Mouse (Mus musculus) CH12F3 (cell line): ENCODE measurements around the gene Zfp354c.

ENCODE experiments used
- in situ Hi-C: fragments of 300-500 bp; cut with MboI; formaldehyde crosslinking; loops from 2 replicates; pipeline ENCODE4 v1.14.3; 2020; ENCODE audit warnings: low sequenced_read_pairs

The Zfp354c gene

GRCm38 (mm10) chr11:50827010-50827953 is at the start of gene Zfp354c:
TSS of gene Zfp354c (minus strand) at chr11:50827724.
- in situ Hi-C loops, result no loop called here

GRCm38 (mm10) chr11:50850989-50851601 is 23.6 kb upstream of the Zfp354c start:
- in situ Hi-C loops, result no loop called here

- in situ Hi-C loops, result no loop called here
Measured at GRCm38 (mm10) chr11:50850177-50850735, 22.7 kb upstream of the Zfp354c start, which contains the start of gene Grm6. TSS of gene Grm6 (plus strand) at chr11:50850685.

DNA sequence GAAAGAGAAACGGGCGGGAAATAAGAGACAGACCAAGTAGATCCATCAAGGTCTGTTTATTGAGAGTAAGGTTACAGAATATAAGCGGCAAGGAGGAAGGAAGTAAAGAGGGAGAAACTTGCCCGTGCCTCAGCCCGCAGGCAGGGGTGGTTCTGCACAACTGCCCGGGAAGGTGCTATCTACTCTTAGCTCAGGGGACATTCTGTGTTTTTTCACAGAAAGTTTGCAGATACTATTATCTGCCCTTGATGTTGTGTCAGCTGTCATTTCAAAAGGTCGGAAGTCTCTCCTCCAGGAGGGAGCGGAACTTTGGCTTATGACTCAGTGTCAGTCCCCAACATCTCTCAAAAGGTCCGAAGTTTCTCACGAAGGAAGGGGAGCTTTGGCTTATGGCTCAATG is 21.8 kb upstream of the Zfp354c start:
- in situ Hi-C loops, result no loop called here

GRCm38 (mm10) chr11:50848520-50849137 is 21.1 kb upstream of the Zfp354c start:
- in situ Hi-C loops, result no loop called here

- in situ Hi-C loops, result no loop called here
Measured at GRCm38 (mm10) chr11:50847047-50847446, 19.5 kb upstream of the Zfp354c start.

GRCm38 (mm10) chr11:50845951-50846350 is 18.4 kb upstream of the Zfp354c start:
- in situ Hi-C loops, result no loop called here

DNA sequence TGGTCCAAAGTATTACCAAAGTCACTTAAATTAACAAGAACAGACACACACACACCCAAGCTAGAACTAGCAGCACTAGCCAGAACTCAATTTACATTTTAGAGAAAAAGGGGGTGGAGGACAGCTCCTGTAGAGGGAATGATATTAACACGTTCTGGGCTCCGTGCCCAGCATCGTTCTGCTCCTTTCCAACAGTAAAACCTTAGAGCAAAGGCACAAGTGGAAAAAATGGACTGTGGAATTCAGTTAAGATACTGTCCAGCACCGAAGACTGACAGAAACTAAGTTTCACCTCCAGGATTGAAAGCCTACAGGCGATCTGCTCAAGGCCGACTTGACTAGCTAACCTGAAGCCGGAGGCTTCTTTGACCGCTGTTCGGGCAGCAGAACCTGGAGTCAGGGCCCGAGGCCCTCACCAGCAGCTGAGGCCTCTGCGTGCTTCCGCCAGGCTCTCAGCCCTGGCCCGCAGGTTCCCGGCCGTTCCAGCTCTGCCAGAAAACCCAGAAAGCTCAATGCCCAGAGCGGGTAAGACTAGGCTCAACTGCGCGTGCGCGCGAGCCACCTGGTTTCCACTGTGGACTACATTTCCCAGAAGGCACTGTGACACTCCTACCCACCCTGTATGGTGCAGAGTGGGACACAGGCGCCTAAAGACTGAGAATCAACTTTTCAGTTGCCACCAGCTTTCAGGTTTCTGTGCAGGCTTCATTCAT is 13.7 kb upstream of the Zfp354c start, which contains the start of gene Zfp879:
Gene Zfp879 (minus strand): TSS at position 530 of the 713 bp plus-strand sequence.
- in situ Hi-C loops, result no loop called here

DNA sequence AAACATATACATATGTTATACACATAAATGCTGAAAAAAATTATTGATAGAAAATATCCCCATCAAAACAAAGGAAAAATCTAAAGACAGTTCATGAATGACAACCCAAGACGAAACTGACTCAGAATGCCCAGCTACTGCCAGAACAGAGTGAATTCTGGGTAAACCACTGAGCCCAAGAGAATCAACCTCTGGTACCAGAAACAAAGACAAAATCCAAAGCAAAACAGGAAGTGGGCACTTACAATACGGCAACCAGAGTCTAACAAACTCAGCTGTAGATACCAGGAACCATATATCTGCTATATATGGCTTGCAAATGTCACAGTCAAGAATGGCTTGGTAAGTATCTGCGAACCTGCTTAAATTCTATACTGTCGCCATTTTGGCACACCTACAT is 8.2 kb upstream of the Zfp354c start:
- in situ Hi-C loops, result no loop called here

GRCm38 (mm10) chr11:50826214-50826613 is 1.3 kb downstream of the Zfp354c start:
- in situ Hi-C loops, result no loop called here

- in situ Hi-C loops, result no loop called here
Measured at GRCm38 (mm10) chr11:50814233-50814632, 13.3 kb downstream of the Zfp354c start.

- in situ Hi-C loops, result no loop called here
Measured at GRCm38 (mm10) chr11:50798836-50799235, 28.7 kb downstream of the Zfp354c start.

DNA sequence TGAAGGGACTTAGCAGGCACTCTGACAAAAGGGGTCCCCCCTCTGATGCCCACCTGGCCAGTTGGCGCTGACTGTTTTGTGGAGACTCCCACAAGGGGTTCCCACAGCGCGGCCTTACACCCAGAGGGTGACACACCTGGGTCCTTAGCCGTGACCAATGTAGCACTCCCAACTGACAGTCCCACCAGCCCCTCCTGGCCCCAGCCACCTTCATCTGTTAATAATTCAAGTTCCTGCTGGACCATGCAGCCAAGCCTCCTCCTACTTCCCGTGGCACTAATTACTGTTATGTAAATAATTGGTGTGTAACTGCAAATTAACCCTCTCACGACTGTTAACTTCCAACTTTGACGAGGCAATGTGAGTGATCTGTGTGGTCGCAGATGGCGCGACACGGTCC is 29.9 kb downstream of the Zfp354c start:
- in situ Hi-C loops, result no loop called here

- in situ Hi-C loops, result no loop called here
Measured at GRCm38 (mm10) chr11:50771006-50771405, 56.5 kb downstream of the Zfp354c start.

DNA sequence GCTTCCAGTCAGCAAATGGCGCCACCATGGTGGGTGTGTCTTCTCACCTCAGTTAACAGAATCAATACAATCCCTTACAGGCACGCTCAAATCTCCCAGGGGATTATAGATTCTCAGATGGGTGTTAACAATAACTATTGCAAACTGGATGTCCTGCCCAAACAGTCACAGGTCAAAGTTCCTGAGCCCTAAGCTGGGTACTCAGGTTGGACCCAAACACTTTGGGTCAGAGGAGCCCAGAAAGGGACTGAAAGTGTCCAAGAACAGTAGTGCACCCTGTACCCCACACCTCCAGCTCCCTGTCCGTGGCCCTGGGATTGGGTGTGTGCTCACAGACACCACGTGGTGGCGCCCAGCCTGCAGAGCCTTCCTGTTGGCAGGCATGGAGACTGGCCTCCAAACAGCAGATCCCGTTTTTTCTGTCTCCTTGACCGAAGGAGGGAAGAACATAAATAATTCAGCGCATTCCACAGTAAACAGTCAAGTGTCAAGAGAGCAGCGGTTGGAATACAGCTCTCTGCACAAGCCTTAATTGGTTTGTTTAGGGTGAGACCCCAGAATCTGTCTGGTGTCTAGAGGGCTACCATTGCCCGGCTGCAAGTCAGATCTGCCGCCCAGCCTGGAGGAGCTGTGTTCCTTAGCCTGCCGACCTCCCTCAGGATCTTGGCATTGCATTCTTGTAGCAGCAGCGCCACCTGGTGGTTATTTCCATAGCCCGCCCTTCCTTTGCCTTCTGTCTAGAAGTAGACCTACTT is 58.4 kb downstream of the Zfp354c start:
- in situ Hi-C loops, result no loop called here

GRCm38 (mm10) chr11:50767039-50767438 is 60.5 kb downstream of the Zfp354c start:
- in situ Hi-C loops, result no loop called here

DNA sequence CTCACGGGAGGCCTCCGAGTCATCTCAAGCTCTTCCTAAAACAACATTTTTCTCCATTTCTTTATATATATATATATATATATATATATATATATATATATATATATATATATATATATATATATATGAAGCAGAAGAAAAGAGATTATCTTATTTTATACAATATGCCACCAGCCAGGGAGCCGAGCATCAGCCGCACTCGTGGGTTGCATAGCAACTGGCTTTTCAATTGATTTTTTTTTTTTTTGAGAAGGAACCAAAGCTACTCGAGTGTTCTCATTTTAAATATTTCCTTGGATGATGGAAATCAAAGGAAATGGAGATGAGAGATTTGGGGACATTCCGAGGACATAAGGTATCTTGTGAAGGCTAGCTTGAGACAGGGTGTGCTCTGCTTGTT is 61.1 kb downstream of the Zfp354c start:
- in situ Hi-C loops, result no loop called here
